Mouse (Mus musculus) embryonic facial prominence, embryonic 13.5 days (tissue): ENCODE results near the gene Gm14548. TPM values are rescaled to one million over a fixed set of nuclear protein-coding genes. Genes with fewer than 3 reads are reported as not detected.

Source experiments
- polyA plus RNA-seq: library from polyadenylated mRNA; unstranded; fragments of >200 nt; fragmentation: Nextera tagmentation; extraction: Ambion mirVana; gene quantifications from 2 replicates; pipeline ENCODE4 v1.2.1, GENCODE M21; 2015

Gm14548 gene
- polyA plus RNA-seq, 1 experiment from 2014 or later: not detected

Other genes with a start within 250 kb of the Gm14548 start
- 20.0 and 20.6 TPM in 2 replicates for gene Leng1, start 232.3 kb downstream of the Gm14548 start, polyA plus RNA-seq
- gene Tmc4, start 220.6 kb downstream of the Gm14548 start, polyA plus RNA-seq: 6.2 and 10.3 TPM in 2 replicates
- gene Tsen34, start 205.3 kb downstream of the Gm14548 start, polyA plus RNA-seq: 275 and 301 TPM in 2 replicates
- gene Mboat7, start 204.6 kb downstream of the Gm14548 start, polyA plus RNA-seq: 63.7 and 65.7 TPM in 2 replicates
- gene Rps9, start 194.1 kb downstream of the Gm14548 start, polyA plus RNA-seq: 1,711 and 1,735 TPM in 2 replicates
- gene Pirb, start 177.7 kb downstream of the Gm14548 start, polyA plus RNA-seq: 0.17 and 0.33 TPM in 2 replicates
- gene Gm15448, start 72.4 kb downstream of the Gm14548 start, polyA plus RNA-seq: not detected in 2 replicates
- 0.15 and 0.17 TPM in 2 replicates for gene Pira2, start 53.1 kb downstream of the Gm14548 start, polyA plus RNA-seq
- not detected in 2 replicates for gene Lilra6, start 17.4 kb upstream of the Gm14548 start, polyA plus RNA-seq
- gene Lair1, start 165.1 kb upstream of the Gm14548 start, polyA plus RNA-seq: 0.33 and 0.77 TPM in 2 replicates
- gene Ttyh1, start 221.3 kb upstream of the Gm14548 start, polyA plus RNA-seq: 3.7 and 5.9 TPM in 2 replicates
- 66.7 and 67.8 TPM in 2 replicates for gene Leng8, start 238.9 kb upstream of the Gm14548 start, polyA plus RNA-seq